ENCODE assay signal across 8 mouse cellular contexts in genomic region chr9:72275979-72276500, GRCm38 (mm10). TPM values are rescaled to one million over a fixed set of nuclear protein-coding genes. Genes with fewer than 3 reads are reported as not detected.
DNase-seq lines count a peak whose midpoint lies in the region; ATAC-seq and TF ChIP-seq lines count a peak whose summit lies in the region.

No protein-coding gene starts in this region.

- peak overlapping the region; percentile 86 for H3K9ac ChIP-seq in kidney, embryonic 15.5 days
- H3K9ac ChIP-seq in kidney, postnatal 0 days (ENCODE audit: low read depth, low read length): peak overlapping the region; percentile 97; the same call in 1 of the 2 replicates
- H3K9ac ChIP-seq in neural tube, embryonic 11.5 days (ENCODE audit: low read length): peak overlapping the region; percentile 96

- no peak for DNase-seq in kidney, postnatal 10 days
- DNase-seq in adipocyte (ENCODE audit: low spot score): peak; percentile 38
- no peak for DNase-seq in kidney, postnatal 0 days (ENCODE audit: low spot score)
- DNase-seq in neural tube, embryonic 11.5 days (ENCODE audit: low spot score): no peak
- DNase-seq in left cerebral cortex, adult 9 months (ENCODE audit: low spot score in 2 of 2): no peak
- DNase-seq in right cerebral cortex, postnatal 36 days (ENCODE audit: low spot score in 2 of 2): no peak

- no peak for ATAC-seq in kidney, embryonic 15.5 days (replicated peaks; ENCODE audit: low FRiP score)
- peak; percentile 58 for ATAC-seq in erythroblast, adult 5-6 weeks (replicated peaks; ENCODE audit: low FRiP score, poor library complexity, severe bottlenecking)
- ATAC-seq in kidney, postnatal 0 days (replicated peaks; ENCODE audit: low FRiP score, low read depth): no peak
- ATAC-seq in neural tube, embryonic 11.5 days (ENCODE audit: insufficient read depth, low FRiP score, low TSS enrichment): no peak

- no peak for TF ChIP-seq CTCF in kidney, postnatal 0 days (IDR thresholded peaks at IDR 0.05; ENCODE audit: low read depth)

- H3K9me3 ChIP-seq in kidney, embryonic 15.5 days (replicated peaks): 0 out of 2 replicates have a peak, but pooled peaks cover 3% of the 10 kb centered on the region
- no peaks in the 10 kb centered on the region for H3K9me3 ChIP-seq in kidney, postnatal 0 days (replicated peaks; ENCODE audit: low read length)
- H3K9me3 ChIP-seq in neural tube, embryonic 11.5 days (ENCODE audit: control insufficient read depth, low read length): no peaks in the 10 kb centered on the region

- H3K36me3 ChIP-seq in kidney, embryonic 15.5 days: no peaks in the 10 kb centered on the region
- H3K36me3 ChIP-seq in kidney, postnatal 0 days (ENCODE audit: insufficient read depth, low read length): no peaks in the 10 kb centered on the region
- no peaks in the 10 kb centered on the region for H3K36me3 ChIP-seq in neural tube, embryonic 11.5 days (ENCODE audit: control insufficient read depth, insufficient read depth, low read length)

- H3K4me2 ChIP-seq in kidney, embryonic 15.5 days: peak overlapping the region; percentile 78
- H3K4me2 ChIP-seq in kidney, postnatal 0 days (ENCODE audit: low read length): peak overlapping the region; percentile 71
- H3K4me2 ChIP-seq in neural tube, embryonic 11.5 days (ENCODE audit: low read depth): peak overlapping the region; percentile 68

- peaks cover 13% of the 10 kb centered on the region for H3K4me1 ChIP-seq in kidney, embryonic 15.5 days
- 0 out of 2 replicates have a peak, but pooled peaks cover 4% of the 10 kb centered on the region for H3K4me1 ChIP-seq in kidney, postnatal 0 days (replicated peaks; ENCODE audit: insufficient read depth, low read length)
- H3K4me1 ChIP-seq in neural tube, embryonic 11.5 days (ENCODE audit: control insufficient read depth, insufficient read depth, low read length): 0 out of 2 replicates have a peak, but pooled peaks cover 3% of the 10 kb centered on the region

- H3K27me3 ChIP-seq in kidney, embryonic 15.5 days: no peaks in the 10 kb centered on the region
- no peaks in the 10 kb centered on the region for H3K27me3 ChIP-seq in kidney, postnatal 0 days (ENCODE audit: insufficient read depth, low read length)
- no peaks in the 10 kb centered on the region for H3K27me3 ChIP-seq in neural tube, embryonic 11.5 days (ENCODE audit: control insufficient read depth, insufficient read depth, low read length)

- 18% methylated on average over 8 of the region's 8 CpGs for WGBS in kidney, embryonic 15.5 days
- WGBS in kidney, postnatal 0 days: 20% methylated on average over 8 of the region's 8 CpGs
- WGBS in neural tube, embryonic 11.5 days: 53% methylated on average over 8 of the region's 8 CpGs

- peak overlapping the region; percentile 96 for H3K27ac ChIP-seq in kidney, embryonic 15.5 days
- peak overlapping the region; percentile 100; the same call in 1 of the 2 replicates for H3K27ac ChIP-seq in kidney, postnatal 0 days
- no peak overlapping the region for H3K27ac ChIP-seq in neural tube, embryonic 11.5 days (ENCODE audit: low read depth, low read length)

- H3K4me3 ChIP-seq in kidney, embryonic 15.5 days (replicated peaks): peak overlapping the region; percentile 60
- peak overlapping the region; percentile 60 for H3K4me3 ChIP-seq in kidney, postnatal 0 days (replicated peaks; ENCODE audit: low read depth, low read length)
- peak overlapping the region; percentile 75 for H3K4me3 ChIP-seq in neural tube, embryonic 11.5 days (ENCODE audit: low read depth, low read length)

RNA-seq across cellular contexts. Expression of gene Zfp280d, which starts 1.4 kb away (rescaled TPM):
- 38.4 and 41.3 TPM in 2 replicates for polyA plus RNA-seq in kidney, embryonic 15.5 days (2015; fragmentation: Nextera tagmentation; extraction: Ambion mirVana)
- total RNA-seq in erythroblast, adult 5-6 weeks (2015; ENCODE audit: low replicate concordance): 67.6 and 77.5 TPM in 2 replicates
- 51.5 and 53.4 TPM in 2 replicates for total RNA-seq in erythroblast, adult 5-6 weeks (2017; ENCODE audit: low replicate concordance)
- 25.3 TPM in 2 replicates for polyA plus RNA-seq in kidney, postnatal 0 days (2015; fragmentation: Nextera tagmentation; extraction: Ambion mirVana)
- 50.6 and 54.4 TPM in 2 replicates for polyA plus RNA-seq in neural tube, embryonic 11.5 days (2014; fragmentation: Nextera tagmentation; extraction: Ambion mirVana)
